Mouse (Mus musculus): ENCODE data around the gene Dab1.

DNA sequence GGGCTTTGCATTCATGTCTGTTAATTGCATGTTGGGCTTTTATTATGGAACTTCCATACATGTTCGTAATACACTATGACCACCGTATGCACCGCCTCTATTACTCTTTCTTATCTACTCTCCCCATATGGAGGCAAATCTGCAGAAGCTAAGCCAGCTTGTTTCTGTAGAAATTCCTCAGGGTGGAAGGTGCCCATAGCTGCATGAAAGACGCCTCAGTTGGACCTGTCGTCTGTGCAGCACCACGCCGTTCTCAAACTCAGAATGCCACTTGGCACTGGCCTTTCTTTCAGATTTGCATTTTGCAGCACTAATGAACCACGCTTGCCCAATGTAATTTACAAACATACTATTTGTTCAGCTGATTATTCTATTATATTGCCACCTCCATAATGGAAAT is 1150.4 kb downstream of the Dab1 start:
- no peak for TF ChIP-seq CTCF (IDR thresholded peaks at IDR 0.05; ENCODE audit: borderline replicate concordance, insufficient read depth, low read length)
- no peak for TF ChIP-seq POLR2A (IDR thresholded peaks at IDR 0.05; ENCODE audit: low read depth, low read length)

All from embryonic fibroblast, embryonic 13.5 days (primary cell).